Mouse (Mus musculus) heart, embryonic 16.5 days (tissue): ENCODE measurements at regions not wholly inside any gene's neighbourhood (a gene's known extent, or its start where the extent isn't known, plus 50 kb on each side); places are given as distances from the start of the nearest gene placed in this dataset.

ENCODE experiments used
- ATAC-seq: fragments of 200-750 bp; cut with Nextera tagmentation; replicated peaks from 2 replicates; pipeline ENCODE4 v1.8.0; 2017; ENCODE audit warnings: moderate number of reproducible peaks; ENCODE audit not compliant: insufficient read depth, low FRiP score; ENCODE audit errors: extremely low read depth
- H3K27ac ChIP-seq: fragments of 300-500 bp; sonication (generic); 2 replicates; pipeline ENCODE4 v1.5.1; 2014; ENCODE audit warnings: mild to moderate bottlenecking, low read length, control low read depth, moderate library complexity
- H3K27me3 ChIP-seq: fragments of 300-500 bp; sonication (generic); 2 replicates; pipeline ENCODE4 v1.6.1; 2014; ENCODE audit warnings: low read length, mixed read lengths; ENCODE audit not compliant: control insufficient read depth, insufficient read depth
- H3K36me3 ChIP-seq: fragments of 300-500 bp; sonication (generic); 2 replicates; pipeline ENCODE4 v1.6.1; 2014; ENCODE audit not compliant: control insufficient read depth, insufficient read depth
- H3K4me1 ChIP-seq: fragments of 300-500 bp; sonication (generic); 2 replicates; pipeline ENCODE4 v1.6.1; 2014; ENCODE audit warnings: low read length, mixed read lengths; ENCODE audit not compliant: control insufficient read depth, insufficient read depth
- H3K4me2 ChIP-seq: fragments of 300-500 bp; sonication (generic); 2 replicates; pipeline ENCODE4 v1.6.1; 2014; ENCODE audit warnings: low read depth, mild to moderate bottlenecking, control low read depth, low read length
- H3K4me3 ChIP-seq: fragments of 300-500 bp; sonication (generic); 2 replicates; pipeline ENCODE4 v1.5.1; 2014; ENCODE audit warnings: mild to moderate bottlenecking, control low read depth, low read length
- H3K9ac ChIP-seq: fragments of 300-500 bp; sonication (generic); 2 replicates; pipeline ENCODE4 v1.6.1; 2014; ENCODE audit warnings: low read length, control low read depth
- H3K9me3 ChIP-seq: fragments of 300-500 bp; sonication (generic); replicated peaks from 2 replicates; pipeline ENCODE4 v1.6.1; 2016; ENCODE audit warnings: low read length; ENCODE audit not compliant: control insufficient read depth
- WGBS: fragments of 180-500 bp; shearing (Covaris S2); extraction: QIAGEN DNeasy Blood & Tissue Kit; methylation state at CpG from one replicate; pipeline ENCODE4 v1.1.7; 2014; 5-methylcytosine and 5-hydroxymethylcytosine counted together

DNA sequence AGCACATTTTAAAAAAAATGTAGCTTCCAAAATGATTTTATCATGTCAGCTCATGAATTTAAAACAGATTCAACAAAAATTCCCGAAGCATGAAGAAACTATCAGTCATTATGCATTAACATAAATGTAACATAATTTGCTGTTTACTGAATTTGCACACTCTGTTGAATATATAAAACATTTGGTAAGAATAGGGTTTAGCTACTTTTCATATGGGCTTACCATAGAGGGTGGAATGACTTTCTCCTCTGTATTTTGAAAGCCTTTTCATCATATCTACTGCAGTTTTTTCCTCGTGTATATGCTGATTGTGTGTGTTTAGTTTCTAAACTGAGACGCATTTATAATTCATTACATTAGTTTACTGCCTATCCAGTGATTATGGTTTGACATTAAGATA is 94.0 kb upstream of the Ppfia2 start:
- H3K9me3 ChIP-seq = no peaks in the 10 kb centered on the region
- H3K4me3 ChIP-seq = no peak overlapping the region
- no peak for ATAC-seq
- 63% methylated on average over 3 of the region's 3 CpGs for WGBS
- H3K4me1 ChIP-seq = no peaks in the 10 kb centered on the region
- no peaks in the 10 kb centered on the region for H3K36me3 ChIP-seq
- no peaks in the 10 kb centered on the region for H3K27me3 ChIP-seq
- no peak overlapping the region for H3K4me2 ChIP-seq
- H3K9ac ChIP-seq = no peak overlapping the region
- no peak overlapping the region for H3K27ac ChIP-seq

DNA sequence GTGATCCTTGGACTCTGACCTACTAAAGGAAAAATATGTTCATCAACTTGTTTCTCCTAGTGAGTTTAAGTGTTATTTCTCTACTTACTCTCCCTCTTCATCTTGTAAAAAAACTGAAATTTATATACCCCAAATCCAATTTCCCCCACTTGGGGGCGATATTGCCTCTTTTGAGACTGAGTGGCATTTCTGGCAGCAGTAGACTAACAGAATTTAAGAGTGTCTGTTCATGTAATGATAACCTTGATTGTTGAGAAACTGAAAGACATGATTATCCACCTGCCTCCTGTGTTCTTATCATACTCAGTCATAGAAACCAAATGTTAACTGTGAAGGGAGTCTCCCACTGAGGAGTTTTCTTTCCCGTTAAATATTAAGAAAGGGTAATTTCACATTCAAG is 89.5 kb upstream of the Ppfia2 start:
- Histone ChIP-seq H3K27ac (no peak overlapping the region), H3K27me3 (no peaks in the 10 kb centered on the region), H3K9me3 (no peaks in the 10 kb centered on the region), H3K36me3 (no peaks in the 10 kb centered on the region), H3K4me3 (no peak overlapping the region), H3K4me2 (no peak overlapping the region), H3K4me1 (no peaks in the 10 kb centered on the region), H3K9ac (no peak overlapping the region)
- WGBS = 48% methylated on average over 2 of the region's 2 CpGs
- ATAC-seq = no peak

DNA sequence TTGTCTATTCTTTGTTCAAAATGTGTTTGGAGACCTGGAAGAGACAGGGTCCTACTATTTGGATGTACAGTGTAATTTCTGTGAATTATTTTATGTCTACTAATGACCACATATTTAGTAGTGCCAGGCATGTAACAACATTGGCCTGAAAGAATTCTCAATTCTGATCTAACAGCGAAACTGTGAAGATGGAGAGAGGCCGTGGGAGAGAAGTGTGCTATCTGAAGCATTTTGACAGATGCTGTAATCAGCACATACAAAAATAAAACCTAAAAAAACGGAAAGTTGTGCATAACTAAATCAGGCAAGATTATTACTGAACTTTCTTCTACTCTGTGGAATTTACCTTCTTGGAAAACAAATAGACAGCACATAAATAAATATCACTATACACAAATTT is 61.4 kb upstream of the Ppfia2 start:
- Histone ChIP-seq H3K9me3 (no peaks in the 10 kb centered on the region), H3K9ac (no peak overlapping the region), H3K27me3 (no peaks in the 10 kb centered on the region), H3K4me3 (no peak overlapping the region), H3K27ac (no peak overlapping the region), H3K4me1 (no peaks in the 10 kb centered on the region), H3K4me2 (no peak overlapping the region), H3K36me3 (no peaks in the 10 kb centered on the region)
- WGBS = 57% methylated on average over 3 of the region's 3 CpGs
- no peak for ATAC-seq

DNA sequence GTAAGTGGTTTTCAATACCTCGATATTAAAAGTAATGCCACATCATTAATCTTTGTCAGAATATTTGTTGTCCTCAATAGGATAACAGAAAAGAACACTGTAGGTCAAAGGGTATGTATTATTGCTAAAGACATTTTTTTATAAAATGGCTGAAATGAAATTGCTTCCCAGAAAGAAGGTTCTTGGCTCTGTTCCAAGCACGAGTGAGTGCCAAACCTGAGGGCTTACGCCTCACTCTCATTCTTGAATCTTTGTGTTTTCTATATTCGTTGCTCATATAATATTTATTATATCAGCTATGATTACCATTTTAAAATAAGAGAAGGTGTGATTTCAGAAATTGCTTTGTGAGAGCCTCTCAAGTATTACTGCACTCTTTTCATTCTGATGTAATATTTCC is 57.0 kb upstream of the Ppfia2 start:
- no peaks in the 10 kb centered on the region for H3K36me3 ChIP-seq
- no peak overlapping the region for H3K4me3 ChIP-seq
- no peaks in the 10 kb centered on the region for H3K27me3 ChIP-seq
- no peak for ATAC-seq
- H3K4me1 ChIP-seq = no peaks in the 10 kb centered on the region
- no peak overlapping the region for H3K4me2 ChIP-seq
- no peaks in the 10 kb centered on the region for H3K9me3 ChIP-seq
- no peak overlapping the region for H3K27ac ChIP-seq
- H3K9ac ChIP-seq = no peak overlapping the region
- WGBS = 64% methylated on average over 4 of the region's 4 CpGs

DNA sequence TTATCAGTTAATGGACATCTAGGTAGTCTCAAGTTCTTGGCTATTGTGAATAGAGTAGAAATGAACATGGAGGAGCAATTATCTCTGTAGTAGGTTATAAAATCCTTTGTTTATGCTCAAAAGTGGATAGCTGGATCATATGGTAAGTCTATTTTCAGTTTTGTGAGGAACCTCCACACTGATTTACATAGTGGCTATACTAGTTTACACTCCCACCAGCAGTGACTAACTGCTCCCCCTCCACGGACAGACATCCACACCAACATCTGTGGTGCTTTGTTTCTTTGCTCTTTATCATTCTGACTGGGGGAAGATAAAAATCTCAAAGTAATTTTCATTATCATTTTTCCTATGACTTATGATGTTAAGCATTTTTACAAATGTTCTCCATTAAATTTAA is 55.1 kb upstream of the Ppfia2 start:
- H3K36me3 ChIP-seq = no peaks in the 10 kb centered on the region
- H3K27ac ChIP-seq = no peak overlapping the region
- no peaks in the 10 kb centered on the region for H3K4me1 ChIP-seq
- H3K9me3 ChIP-seq = no peaks in the 10 kb centered on the region
- no peak overlapping the region for H3K4me2 ChIP-seq
- H3K4me3 ChIP-seq = no peak overlapping the region
- WGBS = 81% methylated on average over 1 of the region's 1 CpGs
- no peak for ATAC-seq
- no peaks in the 10 kb centered on the region for H3K27me3 ChIP-seq
- H3K9ac ChIP-seq = no peak overlapping the region

DNA sequence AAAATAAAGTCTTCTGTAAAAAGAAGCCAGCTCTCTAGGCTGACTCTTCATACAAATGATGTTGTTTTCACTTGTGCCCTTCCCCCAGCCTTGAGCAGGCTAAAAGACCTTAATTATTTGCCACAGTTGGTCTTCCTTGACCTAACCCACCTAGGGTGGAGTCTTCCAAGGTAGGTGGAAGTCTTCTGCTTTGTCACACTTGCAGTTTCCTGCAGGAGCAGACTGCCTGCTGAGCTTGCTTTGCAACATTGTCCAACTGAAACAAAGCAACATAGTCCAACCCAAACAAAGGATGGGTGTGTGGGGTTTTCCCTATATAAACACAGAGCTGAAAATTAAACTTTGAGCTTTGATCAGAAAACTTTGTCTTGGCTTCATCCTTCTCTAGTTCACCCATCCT is 53.0 kb upstream of the Ppfia2 start:
- H3K9ac ChIP-seq = no peak overlapping the region
- H3K27me3 ChIP-seq = no peaks in the 10 kb centered on the region
- H3K4me3 ChIP-seq = no peak overlapping the region
- ATAC-seq = no peak
- H3K36me3 ChIP-seq = no peaks in the 10 kb centered on the region
- H3K9me3 ChIP-seq = no peaks in the 10 kb centered on the region
- H3K4me1 ChIP-seq = no peaks in the 10 kb centered on the region
- H3K27ac ChIP-seq = no peak overlapping the region
- H3K4me2 ChIP-seq = no peak overlapping the region
